Mouse (Mus musculus): ENCODE results near the gene 4930512M02Rik.

- TF ChIP-seq TAL1 (IDR thresholded peaks at IDR 0.05; ENCODE audit: low read length) (no peak), GATA1 (IDR thresholded peaks at IDR 0.05; ENCODE audit: low read length) (no peak)
Measured at GRCm38 (mm10) chr11:11587327-11587726, 40.3 kb downstream of the 4930512M02Rik start.

Measured in erythroblast, embryonic 14.5 days (primary cell).